Mouse (Mus musculus) liver, embryonic 15.5 days (tissue): ENCODE data around the gene E2f8. TPM values are rescaled to one million over a fixed set of nuclear protein-coding genes. Genes with fewer than 3 reads are reported as not detected.

Source experiments
- ATAC-seq: fragments of 200-750 bp; cut with Nextera tagmentation; 2 replicates; pipeline ENCODE4 v1.8.0; 2017; ENCODE audit warnings: moderate number of reproducible peaks, mild to moderate bottlenecking, moderate library complexity; ENCODE audit not compliant: insufficient read depth
- H3K27ac ChIP-seq: fragments of 300-500 bp; sonication (generic); replicated peaks from 2 replicates; pipeline ENCODE4 v1.5.1; 2015; ENCODE audit warnings: mild to moderate bottlenecking, inconsistent platforms
- H3K27me3 ChIP-seq: fragments of 300-500 bp; sonication (generic); 2 replicates; pipeline ENCODE4 v1.6.1; 2015; ENCODE audit warnings: mild to moderate bottlenecking, inconsistent platforms
- H3K36me3 ChIP-seq: fragments of 300-500 bp; sonication (generic); replicated peaks from 2 replicates; pipeline ENCODE4 v1.6.1; 2015; ENCODE audit warnings: moderate library complexity, mild to moderate bottlenecking, inconsistent platforms
- H3K4me1 ChIP-seq: fragments of 300-500 bp; sonication (generic); replicated peaks from 2 replicates; pipeline ENCODE4 v1.6.1; 2015; ENCODE audit warnings: inconsistent platforms
- H3K4me2 ChIP-seq: fragments of 300-500 bp; sonication (generic); 2 replicates; pipeline ENCODE4 v1.6.1; 2015; ENCODE audit warnings: moderate library complexity, mild to moderate bottlenecking, inconsistent platforms
- H3K4me3 ChIP-seq: fragments of 300-500 bp; sonication (generic); replicated peaks from 2 replicates; pipeline ENCODE4 v1.5.1; 2015; ENCODE audit warnings: mild to moderate bottlenecking, inconsistent platforms
- H3K9ac ChIP-seq: fragments of 300-500 bp; sonication (generic); 2 replicates; pipeline ENCODE4 v1.6.1; 2015; ENCODE audit warnings: moderate library complexity, mild to moderate bottlenecking, inconsistent platforms
- H3K9me3 ChIP-seq: fragments of 300-500 bp; sonication (generic); replicated peaks from 2 replicates; pipeline ENCODE4 v1.6.1; 2016; ENCODE audit warnings: inconsistent platforms
- WGBS: fragments of 180-500 bp; shearing (Covaris S2); methylation state at CpG from one replicate; pipeline ENCODE4 v1.1.7; 2015; ENCODE audit warnings: mixed read lengths; ENCODE audit not compliant: insufficient replicate concordance; 5-methylcytosine and 5-hydroxymethylcytosine counted together
- polyA plus RNA-seq: library from polyadenylated mRNA; unstranded; fragments of >200 nt; fragmentation: Nextera tagmentation; extraction: Ambion mirVana; gene quantifications from 2 replicates; pipeline ENCODE4 v1.2.1, GENCODE M21; 2015

The E2f8 gene
- polyA plus RNA-seq, 1 experiment from 2014 or later, result 33.5 TPM

DNA sequence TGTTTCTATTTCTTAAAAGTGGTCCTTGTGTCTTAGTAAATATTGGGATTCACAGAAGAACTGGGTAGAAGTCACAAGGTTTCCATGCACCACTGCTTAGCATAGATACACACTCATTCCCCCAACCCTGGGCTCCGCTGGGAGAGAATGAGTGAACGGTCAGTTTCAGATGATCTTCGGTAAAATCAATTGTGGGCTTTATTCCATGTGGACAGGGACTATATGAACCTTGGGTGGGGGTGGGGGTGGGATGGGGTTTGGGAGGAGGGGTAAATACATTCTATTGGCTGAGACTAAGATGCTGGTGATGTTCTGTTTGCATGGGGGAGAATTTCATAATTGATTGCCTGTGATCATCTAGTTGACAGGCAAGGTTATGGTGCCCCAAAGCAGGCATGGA is 25.9 kb downstream of the E2f8 start:
- peaks cover 10% of the 10 kb centered on the region for H3K4me1 ChIP-seq
- no peak overlapping the region for H3K27ac ChIP-seq

DNA sequence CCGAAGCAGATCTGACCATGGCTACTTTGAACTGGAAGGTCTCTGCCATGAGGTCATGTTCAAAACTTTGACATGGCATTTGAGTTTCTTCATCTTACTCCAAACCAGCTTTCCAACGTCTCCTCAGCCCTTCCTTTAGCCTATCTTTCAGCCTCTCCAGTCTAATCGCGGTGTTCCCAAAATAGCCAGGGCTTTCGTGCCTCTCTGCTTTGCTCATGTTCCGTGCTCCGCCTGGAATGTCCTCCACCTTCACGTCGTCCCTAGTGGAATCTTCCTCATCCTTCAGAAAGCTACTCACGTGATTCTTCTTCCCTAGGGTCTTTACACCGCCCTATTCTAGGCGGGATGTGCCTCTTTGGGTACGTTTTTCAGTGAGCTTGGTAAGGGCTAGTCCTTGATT is 27.9 kb downstream of the E2f8 start:
- Histone ChIP-seq H3K9me3 (no peaks in the 10 kb centered on the region), H3K4me3 (no peak overlapping the region), H3K4me1 (peaks cover 10% of the 10 kb centered on the region), H3K4me2 (no peak overlapping the region), H3K27ac (no peak overlapping the region), H3K27me3 (no peaks in the 10 kb centered on the region), H3K36me3 (no peaks in the 10 kb centered on the region), H3K9ac (no peak overlapping the region)
- WGBS, result 72% methylated on average over 13 of the region's 13 CpGs
- no peak for ATAC-seq

More for the DNA sequence above, 25.9 kb downstream of the E2f8 start:
- whole genome bisulfite sequencing, result 84% methylated on average over 3 of the region's 3 CpGs
- no peak for ATAC-seq
- Histone ChIP-seq H3K9ac (no peak overlapping the region), H3K27me3 (no peaks in the 10 kb centered on the region), H3K4me2 (no peak overlapping the region), H3K9me3 (no peaks in the 10 kb centered on the region), H3K36me3 (no peaks in the 10 kb centered on the region), H3K4me3 (no peak overlapping the region)

DNA sequence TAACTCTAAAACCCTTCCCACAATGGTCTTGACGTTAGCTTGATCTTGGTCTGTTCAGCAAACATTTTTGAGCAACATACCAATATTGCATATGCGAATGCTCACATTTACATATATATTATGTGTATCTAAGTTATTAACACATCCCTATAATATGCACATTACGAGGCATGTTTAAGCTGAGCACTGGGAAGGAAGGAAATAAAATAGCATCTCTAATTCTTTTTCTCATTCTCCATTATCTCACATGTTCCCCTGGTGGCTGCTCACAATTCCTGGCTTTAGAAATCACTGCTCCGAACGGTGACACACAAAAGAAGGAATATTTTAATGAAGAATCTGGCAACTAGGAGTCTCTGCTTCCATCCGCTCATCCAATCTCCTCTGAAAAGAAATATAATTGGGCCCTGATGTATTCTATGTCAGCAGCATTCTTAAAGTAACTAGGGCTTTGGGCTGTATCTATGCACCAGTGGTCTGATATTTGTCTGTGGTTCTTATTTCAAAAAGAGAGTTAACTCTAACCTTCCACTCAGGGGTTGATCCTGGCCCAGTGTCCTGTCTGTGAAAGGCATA is 29.8 kb downstream of the E2f8 start:
- Histone ChIP-seq H3K9me3 (no peaks in the 10 kb centered on the region), H3K4me2 (no peak overlapping the region), H3K36me3 (no peaks in the 10 kb centered on the region), H3K27ac (no peak overlapping the region), H3K9ac (no peak overlapping the region), H3K4me1 (peaks cover 10% of the 10 kb centered on the region), H3K4me3 (no peak overlapping the region), H3K27me3 (no peaks in the 10 kb centered on the region)
- ATAC-seq, result no peak
- 75% methylated on average over 6 of the region's 6 CpGs for WGBS

DNA sequence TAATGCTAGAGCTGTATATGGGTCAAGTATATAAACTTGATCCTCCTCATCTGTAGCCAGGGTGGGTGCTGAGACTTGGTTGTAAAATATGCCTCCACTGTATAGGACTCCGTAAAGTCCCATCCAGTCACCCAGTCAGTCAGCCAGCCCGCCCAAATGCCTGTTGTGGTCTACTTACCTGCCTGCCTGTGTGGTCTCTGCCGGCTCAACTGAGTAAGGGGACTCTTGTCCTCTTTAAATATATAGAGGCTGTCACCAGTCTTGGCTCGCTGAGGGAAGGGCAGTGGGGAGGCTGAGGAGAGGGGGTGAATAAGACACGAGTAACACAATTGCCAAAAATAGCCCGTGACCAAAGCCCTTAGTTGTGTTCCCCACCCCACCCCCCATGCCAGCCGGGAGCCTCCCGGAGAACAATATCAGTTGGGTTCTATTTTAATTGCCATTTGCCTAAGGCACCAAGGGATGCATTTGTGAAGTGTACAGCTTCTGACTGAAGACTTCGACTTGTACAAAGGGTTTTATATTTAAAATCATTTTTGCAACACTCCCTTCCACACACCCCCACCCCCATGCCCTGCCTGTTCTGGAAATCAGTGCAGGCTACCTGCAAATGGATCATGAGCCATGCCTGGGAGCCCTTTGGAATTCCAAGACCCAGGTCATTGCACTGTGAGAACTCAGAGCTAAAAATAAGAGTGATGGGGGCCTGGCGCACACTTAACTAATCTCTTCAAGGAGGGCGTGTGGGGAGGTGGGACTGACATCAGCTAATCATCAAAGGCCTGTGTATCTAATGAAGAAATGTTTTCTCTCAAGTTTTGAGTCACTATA is 33.4 kb downstream of the E2f8 start, which contains the start of gene Csrp3:
Gene Csrp3 (minus strand): TSS at position 214 of the 831 bp plus-strand sequence.
- no peak for ATAC-seq
- H3K9me3 ChIP-seq, result no peaks in the 10 kb centered on the region
- H3K4me1 ChIP-seq, result peaks cover 7% of the 10 kb centered on the region

DNA sequence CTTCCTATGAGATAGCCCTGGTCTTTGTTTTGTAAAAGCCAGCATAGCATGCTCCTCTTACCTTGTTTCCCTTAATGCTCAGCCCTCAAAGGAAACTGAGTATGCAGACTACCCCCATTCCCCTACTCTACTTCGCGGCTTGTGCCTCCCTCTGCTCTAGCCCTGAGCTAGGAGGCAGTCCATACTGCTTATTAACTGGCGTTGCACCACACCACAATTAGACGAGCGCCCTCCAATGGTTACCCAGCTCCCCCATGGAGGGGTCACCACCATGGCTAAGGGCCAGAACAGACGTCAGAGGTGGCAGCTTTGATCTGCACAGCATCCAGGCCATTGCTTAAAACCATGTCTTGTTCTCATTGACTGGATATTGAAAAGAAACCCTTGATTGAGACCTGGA is 34.6 kb downstream of the E2f8 start:
- ATAC-seq, result no peak
- H3K27ac ChIP-seq, result no peak overlapping the region
- no peak overlapping the region for H3K4me3 ChIP-seq
- 46% methylated on average over 6 of the region's 6 CpGs for WGBS
- H3K36me3 ChIP-seq, result no peaks in the 10 kb centered on the region
- no peaks in the 10 kb centered on the region for H3K27me3 ChIP-seq
- H3K4me2 ChIP-seq, result no peak overlapping the region
- H3K9ac ChIP-seq, result no peak overlapping the region
- no peaks in the 10 kb centered on the region for H3K4me1 ChIP-seq
- no peaks in the 10 kb centered on the region for H3K9me3 ChIP-seq

More for the DNA sequence above, 33.4 kb downstream of the E2f8 start, which contains the start of gene Csrp3:
- no peaks in the 10 kb centered on the region for H3K36me3 ChIP-seq
- no peak within 1 kb of the TSS for H3K4me3 ChIP-seq
- H3K27ac ChIP-seq, result no peak within 1 kb of the TSS
- H3K9ac ChIP-seq, result no peak within 1 kb of the TSS
- H3K4me2 ChIP-seq, result no peak within 1 kb of the TSS
- H3K27me3 ChIP-seq, result no peaks in the 10 kb centered on the region
- 55% methylated on average over 11 of the region's 11 CpGs for WGBS

- WGBS, result 73% methylated on average over 12 of the region's 12 CpGs
- no peak overlapping the region for H3K4me3 ChIP-seq
- ATAC-seq, result no peak
- H3K4me2 ChIP-seq, result no peak overlapping the region
- no peaks in the 10 kb centered on the region for H3K9me3 ChIP-seq
- H3K36me3 ChIP-seq, result no peaks in the 10 kb centered on the region
- H3K27me3 ChIP-seq, result no peaks in the 10 kb centered on the region
- no peak overlapping the region for H3K27ac ChIP-seq
- H3K4me1 ChIP-seq, result no peaks in the 10 kb centered on the region
- H3K9ac ChIP-seq, result no peak overlapping the region
Observed at GRCm38 (mm10) chr7:48845213-48845973, 36.0 kb downstream of the E2f8 start.

- Histone ChIP-seq H3K4me2 (no peak overlapping the region), H3K27me3 (no peaks in the 10 kb centered on the region), H3K27ac (no peak overlapping the region), H3K4me3 (no peak overlapping the region), H3K9me3 (no peaks in the 10 kb centered on the region), H3K4me1 (no peaks in the 10 kb centered on the region), H3K36me3 (no peaks in the 10 kb centered on the region), H3K9ac (no peak overlapping the region)
- no peak for ATAC-seq
- 64% methylated on average over 5 of the region's 5 CpGs for WGBS
Observed at GRCm38 (mm10) chr7:48843541-48843940, 37.9 kb downstream of the E2f8 start.

DNA sequence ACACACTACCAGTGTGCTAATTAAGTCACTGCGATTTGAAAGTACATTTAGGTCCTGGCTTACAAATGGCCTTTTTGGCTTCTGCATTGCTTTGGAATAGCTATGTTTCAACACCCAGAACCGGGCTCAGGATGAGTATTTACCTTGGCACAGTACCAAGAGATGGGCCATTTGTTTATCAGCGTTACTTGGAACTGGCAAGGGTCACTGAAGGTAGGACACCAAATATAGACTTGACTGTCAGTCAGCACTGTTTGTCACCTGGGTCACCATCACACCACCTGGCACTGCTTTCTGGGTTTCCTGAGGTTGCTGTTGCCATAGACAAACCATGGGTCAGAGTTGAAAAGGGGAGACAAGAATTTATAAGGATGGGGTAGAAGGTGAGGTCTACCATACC is 39.0 kb downstream of the E2f8 start:
- no peaks in the 10 kb centered on the region for H3K36me3 ChIP-seq
- H3K4me1 ChIP-seq, result no peaks in the 10 kb centered on the region
- no peaks in the 10 kb centered on the region for H3K9me3 ChIP-seq
- 48% methylated on average over 3 of the region's 3 CpGs for WGBS
- H3K4me3 ChIP-seq, result no peak overlapping the region
- no peak overlapping the region for H3K4me2 ChIP-seq
- no peaks in the 10 kb centered on the region for H3K27me3 ChIP-seq
- H3K9ac ChIP-seq, result no peak overlapping the region
- ATAC-seq, result no peak
- no peak overlapping the region for H3K27ac ChIP-seq

- ATAC-seq, result no peak
- H3K9me3 ChIP-seq, result no peaks in the 10 kb centered on the region
- no peak overlapping the region for H3K4me3 ChIP-seq
- H3K27me3 ChIP-seq, result no peaks in the 10 kb centered on the region
- WGBS, result 62% methylated on average over 4 of the region's 4 CpGs
- no peak overlapping the region for H3K27ac ChIP-seq
- H3K4me2 ChIP-seq, result no peak overlapping the region
- H3K9ac ChIP-seq, result no peak overlapping the region
- H3K36me3 ChIP-seq, result no peaks in the 10 kb centered on the region
- no peaks in the 10 kb centered on the region for H3K4me1 ChIP-seq
Observed at GRCm38 (mm10) chr7:48841538-48841937, 39.9 kb downstream of the E2f8 start.

DNA sequence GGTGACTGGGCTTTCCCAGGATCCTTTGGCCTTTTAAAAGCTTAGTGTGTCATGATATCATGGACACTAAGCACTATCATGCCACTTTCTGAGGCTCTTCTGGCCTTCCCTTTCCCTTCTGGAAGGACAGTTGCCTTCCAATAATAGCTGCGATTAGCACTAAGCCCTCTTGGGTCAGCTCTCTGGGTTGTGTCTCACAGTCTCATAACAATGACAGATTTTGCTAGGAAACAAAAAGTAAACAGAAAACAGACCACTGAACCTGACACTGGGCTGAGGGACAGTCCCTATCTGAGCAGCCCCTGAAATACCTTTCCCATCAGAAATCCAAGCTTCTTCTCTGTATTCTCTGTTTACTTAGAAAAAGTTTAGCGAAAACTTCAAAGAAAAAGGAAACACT is 40.9 kb downstream of the E2f8 start:
- 60% methylated on average over 2 of the region's 2 CpGs for WGBS
- no peak for ATAC-seq
- H3K36me3 ChIP-seq, result no peaks in the 10 kb centered on the region
- no peaks in the 10 kb centered on the region for H3K4me1 ChIP-seq
- no peak overlapping the region for H3K27ac ChIP-seq
- no peak overlapping the region for H3K4me3 ChIP-seq
- H3K9ac ChIP-seq, result no peak overlapping the region
- H3K4me2 ChIP-seq, result no peak overlapping the region
- no peaks in the 10 kb centered on the region for H3K27me3 ChIP-seq
- H3K9me3 ChIP-seq, result no peaks in the 10 kb centered on the region

DNA sequence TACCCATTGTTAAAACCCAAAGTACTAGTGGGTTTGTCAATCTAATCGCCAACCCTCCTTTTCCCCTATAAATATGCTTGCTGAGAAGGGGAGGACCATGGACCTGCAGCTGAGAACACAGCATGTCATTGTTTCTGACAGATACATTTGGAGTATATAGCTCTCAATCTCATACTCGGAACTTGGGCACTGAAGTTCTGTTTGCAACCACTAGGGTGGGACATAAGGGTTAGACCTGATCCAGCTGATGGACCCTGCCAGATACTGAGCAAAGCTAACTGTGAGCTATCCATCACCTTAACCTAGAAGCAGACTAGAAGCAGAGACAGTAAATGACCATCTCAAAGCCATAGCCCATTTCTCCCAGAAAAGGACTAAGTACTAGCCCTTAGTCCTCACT is 43.0 kb downstream of the E2f8 start:
- Histone ChIP-seq H3K27ac (no peak overlapping the region), H3K36me3 (no peaks in the 10 kb centered on the region), H3K9ac (no peak overlapping the region), H3K9me3 (no peaks in the 10 kb centered on the region), H3K27me3 (no peaks in the 10 kb centered on the region), H3K4me2 (no peak overlapping the region), H3K4me3 (no peak overlapping the region), H3K4me1 (no peaks in the 10 kb centered on the region)
- 52% methylated on average over 2 of the region's 2 CpGs for WGBS
- no peak for ATAC-seq
